Mouse (Mus musculus) fat pad, adult 2 months (tissue): ENCODE data around the gene M6pr.

Experiments
- DNase-seq: peaks from one replicate; pipeline ENCODE4 v3.0.0-alpha.2; 2011; ENCODE audit warnings: low read depth, low spot score; ENCODE audit errors: extremely low read depth

Gene M6pr

DNA sequence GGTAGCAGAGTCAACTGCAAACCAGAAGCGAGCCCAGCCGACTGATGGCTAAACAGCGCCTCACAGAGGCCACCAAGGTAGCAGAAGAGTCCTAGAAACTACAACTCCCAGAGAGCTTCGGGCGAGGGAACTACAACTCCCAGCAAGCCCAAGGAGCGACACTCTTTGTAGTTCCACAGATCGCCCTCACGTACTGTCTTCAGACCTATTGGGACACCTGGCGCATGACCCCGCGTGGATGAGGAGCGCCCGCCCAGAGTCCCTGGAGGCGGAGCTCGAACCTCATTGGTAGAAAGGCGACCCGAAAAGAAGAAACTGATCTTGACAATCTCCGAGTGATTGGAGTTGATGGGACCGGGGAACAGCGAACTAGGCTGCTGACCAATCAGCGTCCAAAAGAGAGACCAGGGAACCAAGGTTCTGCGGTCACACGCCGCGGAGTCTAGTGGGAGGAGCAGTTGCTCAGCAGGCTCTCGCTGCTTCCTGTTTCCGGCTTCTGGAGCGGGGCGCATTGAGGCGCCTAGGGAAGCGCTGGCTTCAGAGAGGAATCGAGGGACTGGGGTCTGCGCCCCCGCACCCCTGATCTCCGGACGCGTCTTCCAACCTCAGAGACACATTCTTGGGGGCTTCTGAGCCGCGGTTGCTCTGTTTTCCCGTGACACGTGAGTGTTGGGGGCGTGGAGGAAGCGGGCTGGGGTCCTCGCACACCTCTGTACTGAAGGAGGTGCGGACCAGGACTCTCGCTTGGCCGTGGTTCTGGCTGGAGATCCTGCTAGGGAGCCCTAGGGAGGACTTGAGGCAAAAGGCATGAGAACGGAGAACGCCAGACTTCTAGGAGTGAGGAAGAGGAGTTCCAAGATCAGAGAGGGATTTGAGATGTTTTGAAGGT lies at the start of gene M6pr:
M6pr (plus strand) TSS at position 216 of the 889 bp plus-strand sequence.
- peak; percentile 89 for DNase-seq

DNA sequence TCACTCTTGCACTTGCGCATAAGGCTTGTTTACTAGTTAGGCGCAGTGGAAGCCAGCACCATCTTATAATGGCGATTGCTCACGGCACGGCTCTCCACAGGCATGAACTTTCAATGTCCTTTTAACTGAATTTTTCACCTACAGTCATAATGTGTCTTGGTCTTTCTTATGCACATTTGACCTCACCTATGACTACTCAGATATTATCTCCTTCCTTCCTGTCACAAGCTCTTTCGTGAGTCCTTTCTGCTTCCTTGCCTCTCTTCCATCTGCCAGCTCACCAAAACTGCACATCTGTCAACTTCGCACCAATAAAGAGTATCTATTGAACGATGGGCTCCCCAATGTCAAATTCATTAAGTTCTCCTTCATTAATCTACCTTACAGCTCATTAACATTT lies 46.0 kb upstream of the M6pr start:
- no peak for DNase-seq

DNA sequence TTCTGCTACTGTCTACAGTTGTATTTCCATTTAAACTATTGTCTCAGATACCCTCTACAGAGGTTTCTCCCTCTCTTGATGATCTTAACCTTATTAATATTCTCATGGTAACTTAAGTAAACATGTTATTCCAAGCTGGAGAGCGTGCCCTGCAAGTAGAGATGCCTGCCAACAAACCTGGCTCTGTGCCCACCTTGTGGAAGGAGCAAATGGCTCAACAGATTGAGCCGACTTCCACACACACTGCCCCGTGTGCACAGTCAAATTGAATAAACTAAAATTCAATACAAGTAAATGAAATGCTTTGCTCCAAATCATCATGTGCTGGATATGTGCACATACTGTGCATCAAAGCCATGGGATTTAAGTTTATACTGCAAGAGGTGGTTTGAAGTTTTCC lies 40.0 kb upstream of the M6pr start:
- DNase-seq = no peak

DNA sequence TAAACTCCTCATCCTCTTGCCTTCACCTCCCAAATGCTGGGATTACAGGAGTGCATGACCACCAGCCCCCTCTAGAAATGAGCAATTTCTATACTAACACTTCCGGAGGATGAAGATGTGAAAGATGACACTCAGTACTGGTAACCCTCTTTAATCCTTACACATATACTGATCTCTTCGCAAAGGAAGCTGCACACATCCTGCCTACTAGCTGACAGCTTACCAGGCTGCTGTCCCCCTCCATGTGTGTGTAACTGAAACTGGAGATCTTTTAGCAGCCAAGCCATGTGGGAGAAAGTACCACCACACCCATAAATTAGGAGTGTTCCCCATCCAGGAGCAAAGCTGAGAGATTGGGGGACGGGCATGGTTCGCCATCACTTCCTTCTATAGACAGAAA lies 39.4 kb upstream of the M6pr start:
- no peak for DNase-seq

DNA sequence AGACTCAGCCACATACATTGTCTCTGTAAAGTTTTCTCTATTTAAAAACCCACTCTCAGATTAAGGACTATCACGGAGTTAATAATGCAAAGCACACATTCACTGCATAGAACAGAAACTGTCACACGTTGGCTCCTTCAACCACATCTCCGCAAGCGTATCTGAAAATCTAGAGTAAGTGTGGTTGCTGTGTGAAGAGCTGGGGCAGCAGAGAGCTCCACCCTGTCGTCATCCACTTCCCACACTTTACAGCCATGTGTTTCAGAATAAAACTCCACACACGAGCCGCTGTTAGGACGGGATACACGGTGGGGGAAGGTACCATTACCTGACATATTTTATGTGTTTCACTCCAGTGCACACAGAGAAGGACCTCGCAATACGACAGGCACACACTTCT lies 38.4 kb upstream of the M6pr start:
- no peak for DNase-seq

DNA sequence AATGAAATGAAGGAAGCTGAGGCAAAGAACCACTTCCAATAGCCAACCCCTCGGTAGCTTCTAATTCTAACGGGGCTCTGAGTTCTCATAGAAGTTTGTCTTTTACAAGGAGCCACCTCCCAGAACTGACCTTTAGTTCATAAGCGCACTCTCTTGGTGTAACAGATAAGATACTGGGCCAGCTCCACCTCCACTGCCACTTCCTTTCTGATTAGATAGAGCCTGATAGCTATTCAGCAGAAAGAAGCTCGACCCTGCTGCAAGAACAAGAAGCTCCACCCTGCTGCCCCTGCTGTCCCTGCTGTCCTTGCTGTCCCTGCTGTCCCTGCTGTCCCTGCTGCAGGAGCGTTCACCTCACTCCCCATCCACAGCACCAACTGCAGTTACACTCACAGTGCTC lies 34.0 kb upstream of the M6pr start:
- no peak for DNase-seq

DNA sequence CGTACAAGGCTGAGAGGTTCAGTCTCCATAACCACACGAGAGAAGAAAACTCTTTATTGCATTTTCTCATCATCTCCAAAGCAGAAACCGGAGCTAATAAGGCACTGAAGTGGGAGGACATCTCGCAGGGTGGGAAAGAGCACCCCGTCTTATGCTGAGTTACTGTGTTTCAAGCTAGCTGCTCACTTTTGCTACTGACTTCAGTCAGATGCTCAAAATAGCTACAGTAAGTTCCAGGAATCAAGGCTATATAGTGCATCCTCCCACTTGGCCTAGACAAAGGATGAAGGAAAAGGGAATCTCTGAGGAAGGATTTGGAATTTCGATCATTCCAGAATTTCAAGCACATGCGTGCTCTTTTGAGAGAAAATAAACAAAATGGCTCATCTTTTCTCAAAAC lies 32.0 kb upstream of the M6pr start:
- DNase-seq = no peak

DNA sequence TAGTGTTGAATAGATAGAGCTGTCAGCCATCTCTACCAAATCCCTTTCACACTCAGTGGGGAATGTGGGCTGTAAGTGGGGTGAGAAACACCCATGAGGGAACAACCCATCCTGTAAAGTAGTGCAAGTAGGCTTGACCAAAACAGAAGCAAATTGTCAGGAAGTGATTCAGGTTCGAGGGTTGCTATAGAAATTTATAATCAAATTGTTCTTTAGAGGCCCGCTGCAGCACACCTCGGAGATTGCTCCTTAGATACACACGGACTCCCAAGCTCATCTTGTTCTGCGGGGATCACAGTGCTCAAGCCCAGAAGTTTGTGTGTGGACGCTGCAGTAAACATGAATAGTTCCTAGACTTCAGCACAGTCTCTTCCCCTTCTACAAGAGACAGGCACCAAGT lies 25.7 kb upstream of the M6pr start, which contains the start of gene Klrg1:
Klrg1 (minus strand) TSS at position 101 of the 400 bp plus-strand sequence.
- DNase-seq = no peak

DNA sequence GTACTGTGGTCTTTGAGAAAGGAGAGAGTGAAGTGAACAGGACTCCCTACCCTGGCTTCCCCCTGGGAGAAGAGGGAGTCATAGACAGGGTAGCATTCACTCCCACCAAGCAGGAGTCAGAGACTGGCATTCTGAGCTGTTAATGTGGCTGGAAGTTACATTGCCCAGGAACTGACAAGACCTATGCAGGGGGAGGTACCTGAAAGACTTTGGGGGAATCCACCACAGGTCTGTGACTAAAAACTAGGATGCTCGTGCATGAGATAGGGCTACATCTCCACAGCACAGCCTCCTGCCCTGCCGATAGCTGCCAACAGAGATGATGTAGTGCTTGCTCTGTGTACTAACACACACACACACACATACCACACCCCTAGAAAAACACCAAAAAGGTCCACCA lies 25.1 kb upstream of the M6pr start:
- DNase-seq = no peak

DNA sequence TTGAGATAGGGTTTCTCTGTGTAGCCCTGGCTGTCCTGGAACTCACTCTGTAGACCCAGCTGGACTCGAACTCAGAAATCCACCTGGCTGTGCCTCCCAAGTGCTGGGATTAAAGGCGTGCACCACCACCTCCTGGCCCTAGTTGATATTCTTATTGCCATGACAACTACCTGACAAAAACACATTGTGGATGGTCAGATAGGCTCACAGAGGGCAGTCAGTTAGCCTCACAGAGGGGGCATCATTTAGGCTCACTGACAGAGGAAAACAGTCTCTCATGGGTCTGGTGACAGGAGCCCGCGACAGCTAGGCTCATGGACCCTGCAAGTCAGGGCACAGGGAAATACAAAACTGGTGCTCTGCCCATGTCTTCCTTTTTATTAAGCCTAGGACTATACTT lies 24.2 kb upstream of the M6pr start:
- no peak for DNase-seq

DNA sequence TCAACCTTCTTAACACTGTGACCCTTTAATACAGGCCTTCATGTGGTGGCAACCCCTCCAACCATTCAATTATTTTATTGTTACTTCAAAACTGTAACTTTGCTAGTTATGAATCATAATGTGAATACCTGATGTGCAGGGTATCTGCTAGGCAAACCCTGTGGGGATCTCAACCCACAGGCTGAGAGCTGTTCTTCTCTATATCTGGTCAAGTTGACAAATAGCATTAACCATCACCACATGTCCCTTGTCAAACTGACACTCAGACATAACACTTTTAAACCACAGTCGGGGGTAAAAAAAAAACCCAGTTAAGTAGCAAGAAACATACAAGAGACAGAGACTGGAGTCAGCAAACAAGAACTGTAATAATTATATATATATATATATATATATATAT lies 23.7 kb upstream of the M6pr start:
- DNase-seq = no peak

DNA sequence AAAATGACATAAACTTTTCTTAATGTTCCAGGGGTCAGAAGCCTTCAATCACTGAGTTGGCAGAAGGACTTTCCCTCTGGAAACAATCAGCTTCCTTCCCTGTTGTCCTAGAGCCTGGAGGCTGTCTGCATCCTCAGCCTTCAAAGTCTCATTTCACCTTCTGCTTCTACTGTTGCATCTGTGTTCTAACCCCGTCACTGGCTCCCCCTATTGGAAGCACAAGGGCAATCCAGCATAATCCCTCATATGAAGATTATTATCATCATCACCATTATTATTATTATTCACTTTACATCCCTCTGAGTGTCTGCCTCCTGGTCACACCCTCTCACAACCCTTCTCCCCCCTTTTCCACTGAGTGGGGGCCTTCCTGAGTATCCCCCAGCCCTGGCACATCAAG lies 20.3 kb upstream of the M6pr start:
- DNase-seq = no peak

DNA sequence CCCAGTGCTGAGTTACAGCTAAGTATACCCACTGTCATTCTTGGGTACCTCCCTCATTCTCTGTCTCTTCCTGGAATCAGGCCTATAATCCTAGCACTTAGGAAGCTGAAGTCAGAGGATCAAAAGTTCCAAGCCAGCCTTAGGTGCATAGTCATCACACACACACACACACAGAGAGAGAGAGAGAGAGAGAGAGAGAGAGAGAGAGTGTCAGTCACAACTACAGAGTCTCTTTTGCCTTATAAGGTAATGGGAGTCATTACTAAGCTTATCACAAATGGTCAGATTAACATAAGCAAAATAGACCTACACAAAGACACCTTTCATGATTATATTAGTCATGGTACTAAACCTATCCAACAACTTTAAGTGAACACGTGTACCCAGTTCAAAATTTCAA lies 19.2 kb upstream of the M6pr start:
- no peak for DNase-seq

DNA sequence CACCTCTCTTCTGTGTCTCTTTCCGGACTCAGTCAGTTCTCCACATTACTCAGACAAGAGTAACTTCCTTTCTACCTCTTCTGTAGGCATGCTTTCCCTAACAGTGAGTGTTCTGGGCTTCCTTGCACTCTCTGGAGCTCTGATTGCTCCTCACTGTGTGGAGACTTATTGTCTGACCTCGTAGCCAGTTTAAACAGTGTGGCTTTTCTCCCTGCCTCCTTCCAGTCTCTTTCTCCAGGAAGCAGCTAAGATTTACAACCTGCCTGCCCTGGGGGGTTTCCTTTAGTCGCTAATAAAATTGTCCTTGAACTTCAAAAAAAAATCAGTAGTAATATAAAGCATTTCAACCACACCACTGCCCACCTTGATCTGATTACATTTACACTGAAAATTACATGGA lies 18.3 kb upstream of the M6pr start:
- DNase-seq = no peak

DNA sequence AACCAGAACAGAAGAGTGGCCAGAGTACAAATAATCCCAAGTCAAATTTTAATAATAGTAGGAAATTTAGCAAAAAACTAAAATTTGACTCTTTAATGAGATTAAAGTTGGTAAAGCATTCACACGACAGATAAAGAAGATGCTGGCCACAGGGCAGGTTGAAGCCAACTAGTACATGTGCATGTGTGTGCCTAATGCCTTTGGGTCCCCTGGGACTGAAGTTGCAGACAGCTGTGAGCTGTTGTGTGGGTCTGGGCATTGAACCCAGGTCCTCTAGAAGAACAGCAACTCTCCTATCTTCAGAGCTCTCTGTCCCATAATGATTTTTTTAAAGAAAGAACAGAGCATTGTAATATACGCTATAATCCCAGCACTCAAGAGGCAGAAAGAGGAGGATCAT lies 17.3 kb upstream of the M6pr start:
- no peak for DNase-seq

DNA sequence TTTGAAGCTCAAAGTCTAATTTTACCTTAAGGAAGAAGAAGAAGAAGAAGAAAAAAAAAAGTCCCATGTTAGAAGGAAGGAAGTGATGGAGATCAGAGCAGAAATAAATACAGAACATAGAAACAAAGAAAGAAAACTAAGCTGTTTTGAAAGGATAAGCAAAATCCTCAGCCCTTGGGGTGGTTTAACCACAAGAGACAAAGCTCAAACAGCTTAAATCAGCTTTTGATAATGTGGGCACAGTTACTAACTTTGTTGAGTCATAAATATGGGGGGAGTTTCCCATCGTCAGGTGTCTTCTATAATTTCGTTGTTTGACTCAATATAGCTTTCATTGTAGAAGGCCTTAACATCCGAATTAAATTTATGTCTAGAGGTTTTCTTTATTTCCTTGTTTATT lies 16.8 kb upstream of the M6pr start:
- no peak for DNase-seq

DNA sequence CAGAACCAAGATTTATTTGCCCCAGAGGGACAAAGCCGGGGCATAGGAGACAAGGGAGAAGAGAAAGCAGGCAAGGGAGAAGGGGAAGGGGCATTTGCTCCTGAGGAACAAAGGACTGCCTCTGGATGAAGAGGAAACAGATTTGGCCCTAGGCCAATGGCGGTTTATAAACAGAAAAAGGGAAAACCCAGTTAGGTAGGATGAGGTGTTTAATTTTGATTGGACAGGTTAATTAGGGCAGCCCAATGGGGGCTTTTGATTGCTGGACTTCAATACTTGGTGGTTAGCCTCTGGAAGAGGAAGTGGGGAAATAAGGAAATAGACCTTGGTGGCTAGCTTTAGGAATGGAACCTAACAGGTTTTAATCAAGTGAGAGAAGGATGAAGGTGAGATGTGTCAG lies 16.3 kb upstream of the M6pr start:
- no peak for DNase-seq

DNA sequence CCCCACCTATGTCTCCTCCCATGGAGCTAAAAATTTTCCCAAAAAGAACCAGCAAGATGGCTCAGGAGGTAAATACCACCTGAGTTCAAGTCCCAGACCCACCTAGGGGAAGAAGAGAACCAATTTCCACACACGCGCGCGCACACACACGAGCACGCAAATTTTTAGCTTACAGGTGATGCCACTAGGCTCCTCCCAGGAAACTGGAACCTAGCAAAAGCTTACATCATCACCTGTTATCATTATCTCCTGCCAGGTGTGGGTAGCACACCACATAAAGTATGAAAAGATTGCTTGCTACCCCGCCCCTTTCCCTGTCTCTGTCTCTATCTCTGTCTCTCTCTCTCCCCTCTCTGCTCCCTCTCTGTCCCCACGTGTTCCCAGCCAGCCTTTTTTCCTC lies 15.4 kb upstream of the M6pr start:
- DNase-seq = no peak

DNA sequence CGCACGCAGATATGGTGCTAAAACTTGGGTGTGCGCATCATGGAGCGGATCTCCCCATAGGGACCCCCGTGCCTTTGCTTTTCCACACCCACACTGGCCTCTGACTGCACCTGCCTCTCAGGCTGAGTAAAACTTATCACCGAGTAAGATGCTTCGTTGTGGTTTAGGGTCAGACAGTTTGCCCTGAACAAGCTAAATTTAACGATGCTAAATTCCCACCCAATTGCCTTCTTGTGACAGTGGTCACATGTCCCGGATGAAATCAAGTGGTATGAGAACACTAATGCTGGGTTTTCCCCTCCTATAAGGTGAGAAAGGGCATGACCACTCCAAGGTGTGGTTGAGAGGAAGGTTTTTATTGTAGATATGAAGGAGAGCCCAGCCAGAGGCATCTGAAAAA lies 14.7 kb upstream of the M6pr start:
- no peak for DNase-seq

DNA sequence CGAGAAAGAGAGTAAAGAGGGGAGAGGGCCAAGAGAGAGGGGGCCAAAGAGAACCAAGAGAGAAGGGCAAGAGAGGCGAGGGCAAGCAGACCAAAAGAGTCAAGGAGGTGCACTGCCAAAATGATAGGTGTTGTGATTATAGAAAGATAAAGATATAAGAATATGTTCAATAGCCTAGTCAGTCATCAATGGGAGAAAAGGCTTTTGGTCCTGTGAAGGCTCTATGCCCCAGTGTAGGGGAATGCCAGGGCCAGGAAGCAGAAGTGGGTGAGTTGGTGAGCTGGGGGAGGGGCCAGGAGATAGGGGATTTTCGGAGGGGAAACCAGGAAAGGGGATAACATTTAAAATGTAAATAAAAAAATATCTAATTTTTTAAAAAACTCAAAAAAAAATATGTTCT lies 14.2 kb upstream of the M6pr start:
- no peak for DNase-seq

DNA sequence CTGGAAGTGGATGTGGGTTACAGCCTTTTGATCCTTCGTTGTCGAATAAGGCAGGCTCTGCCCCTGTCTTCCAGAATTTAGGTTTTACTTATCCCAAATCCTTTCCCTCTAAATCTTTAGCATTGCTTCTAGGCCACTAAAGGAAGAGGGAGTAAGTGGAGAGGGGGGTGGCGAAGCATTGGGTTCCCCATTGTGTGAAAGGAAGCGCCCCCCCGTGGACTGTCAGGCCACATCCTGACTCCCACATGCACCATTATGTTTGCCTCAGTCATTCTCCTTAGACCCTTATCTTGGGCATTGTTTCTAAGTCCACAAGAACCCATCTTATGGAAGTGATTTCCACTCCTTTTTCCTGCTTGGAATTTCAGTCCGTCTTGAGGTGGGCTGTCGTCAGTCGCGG lies 13.3 kb upstream of the M6pr start:
- DNase-seq = no peak

DNA sequence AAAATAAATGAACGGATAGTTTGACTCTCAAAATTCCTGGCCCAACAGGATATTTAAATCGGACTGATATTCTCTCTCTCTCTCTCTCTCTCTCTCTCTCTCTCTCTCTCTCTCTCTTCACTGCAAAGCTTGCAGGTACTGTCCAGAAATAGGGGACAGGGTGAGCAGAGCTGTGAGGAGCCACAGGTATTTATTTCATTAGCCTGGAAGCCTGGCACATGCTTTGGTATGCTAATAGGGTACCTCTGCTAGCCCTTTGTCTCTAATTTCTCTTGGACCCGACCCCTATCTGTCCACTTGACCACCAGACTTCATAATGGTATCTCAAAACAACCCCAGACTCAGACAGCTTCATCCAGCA lies 11.6 kb upstream of the M6pr start:
- DNase-seq = no peak
